Mouse (Mus musculus) cerebellum, postnatal 4 days (tissue): ENCODE measurements at regions not wholly inside any gene's neighbourhood (a gene's known extent, or its start where the extent isn't known, plus 50 kb on each side); places are given as distances from the start of the nearest gene placed in this dataset.

Experiments used
- DNase-seq, 2 experiments: peaks; one replicate each; pipeline ENCODE4 v3.0.0; 2022; ENCODE audit warnings: low spot score in 2 of 2, mixed read lengths in 1 of 2

DNA sequence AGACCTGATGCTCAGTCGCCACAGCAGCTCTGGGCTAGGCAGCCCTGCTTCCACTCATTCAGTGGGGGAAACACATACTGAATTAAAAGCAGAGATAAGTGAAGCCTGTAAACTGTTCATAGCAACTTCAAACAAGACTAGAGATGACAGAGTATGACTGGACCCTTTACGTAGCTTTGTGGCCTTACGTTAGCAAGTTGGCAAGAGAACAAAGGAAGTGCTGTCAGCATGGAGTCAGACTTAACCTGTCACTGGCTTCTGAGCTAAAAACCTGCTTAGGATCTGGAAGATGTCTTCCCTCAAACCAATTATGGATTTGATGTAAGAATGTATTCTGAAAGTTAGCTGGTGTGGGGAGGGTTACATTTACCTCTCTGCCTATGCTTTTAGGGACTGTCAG is 421.3 kb downstream of the Ttll7 start:
- DNase-seq = no peak

GRCm38 (mm10) chr3:147278602-147279001 is 426.4 kb downstream of the Ttll7 start:
- DNase-seq = no peak

GRCm38 (mm10) chr3:147283724-147284123 is 431.6 kb downstream of the Ttll7 start:
- no peak for DNase-seq

GRCm38 (mm10) chr3:147284357-147284756 is 432.2 kb downstream of the Ttll7 start:
- DNase-seq = no peak

DNA sequence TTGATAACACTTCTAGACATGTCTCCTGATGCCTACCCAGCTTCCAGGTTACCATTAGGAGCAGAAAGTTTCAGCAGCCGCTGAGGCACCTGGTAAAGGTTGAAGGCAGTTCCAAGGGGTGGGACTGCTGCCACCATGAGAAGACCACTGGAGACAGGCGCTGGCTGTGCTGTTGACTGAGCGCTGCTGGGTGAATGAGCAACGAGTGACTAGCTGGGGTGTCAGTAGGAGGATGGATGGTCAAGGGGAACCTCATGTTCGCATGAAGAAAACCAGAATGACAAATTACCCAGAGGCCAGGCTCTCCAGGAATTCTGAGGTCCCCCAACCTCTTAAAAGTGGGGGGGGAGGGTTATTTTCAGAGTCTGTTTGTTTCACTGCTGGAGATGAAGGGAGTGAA is 433.3 kb downstream of the Ttll7 start:
- DNase-seq = no peak

GRCm38 (mm10) chr3:147287503-147287902 is 435.3 kb downstream of the Ttll7 start:
- DNase-seq = no peak

- no peak for DNase-seq
Observed at GRCm38 (mm10) chr3:147291696-147292327, 439.6 kb downstream of the Ttll7 start.

DNA sequence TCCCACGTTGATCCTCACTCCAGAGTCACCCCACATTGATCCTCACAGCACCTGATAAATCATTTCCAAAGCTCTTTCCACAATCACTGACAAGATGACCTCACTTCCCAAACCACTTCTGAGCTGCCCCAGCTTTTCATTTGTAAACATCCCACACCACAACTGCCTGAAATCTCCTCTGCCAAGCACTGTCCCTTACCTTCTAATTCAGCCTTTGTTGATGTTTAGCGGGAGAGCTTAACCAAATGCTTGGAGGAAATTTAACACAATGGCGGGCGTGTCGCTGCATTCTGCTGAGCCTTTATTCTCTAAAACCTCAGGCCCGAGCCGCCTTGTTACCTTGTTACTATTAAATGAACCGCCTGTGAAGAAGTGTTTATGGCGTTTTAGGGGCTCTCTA is 445.9 kb downstream of the Ttll7 start:
- no peak for DNase-seq

GRCm38 (mm10) chr3:147325522-147325921 is 473.4 kb downstream of the Ttll7 start:
- no peak for DNase-seq

DNA sequence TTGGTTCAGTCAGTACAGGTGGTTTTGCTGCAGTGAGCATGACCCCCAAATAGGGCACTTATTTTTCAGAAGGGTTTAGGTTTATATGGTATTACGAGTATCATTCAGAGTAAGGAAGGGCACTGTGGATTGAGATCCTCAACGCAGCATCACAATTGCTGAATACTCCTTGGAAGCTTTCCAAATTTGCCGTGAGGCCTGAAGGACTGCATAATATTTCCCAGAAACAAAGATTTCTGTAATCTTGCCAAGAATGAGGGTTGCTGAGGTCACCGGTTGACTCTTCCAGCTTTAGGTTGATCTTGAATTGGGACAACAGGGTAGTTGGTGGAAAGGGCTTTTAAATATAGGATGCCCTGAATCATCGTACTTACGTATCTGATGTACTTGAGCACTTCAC is 482.1 kb downstream of the Ttll7 start:
- no peak for DNase-seq

DNA sequence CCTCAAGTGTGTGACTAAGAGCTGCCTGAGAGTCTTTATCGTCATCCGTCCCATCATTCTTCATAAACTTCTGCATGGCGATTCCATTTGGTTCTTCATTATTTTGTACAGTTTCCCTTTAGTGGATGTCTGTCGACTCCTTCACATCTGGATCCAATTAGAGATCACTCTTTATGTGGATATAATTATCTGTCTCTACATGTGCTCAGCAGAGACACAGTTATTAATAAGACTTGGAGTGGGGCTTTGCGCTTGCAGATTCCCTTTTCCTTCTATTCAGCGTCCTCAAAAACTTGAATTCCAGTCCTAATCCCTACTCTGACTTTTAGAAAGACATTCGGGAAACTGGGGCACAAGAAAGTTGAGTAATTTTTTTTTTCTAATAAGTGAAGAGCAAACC is 483.1 kb downstream of the Ttll7 start:
- DNase-seq = no peak

DNA sequence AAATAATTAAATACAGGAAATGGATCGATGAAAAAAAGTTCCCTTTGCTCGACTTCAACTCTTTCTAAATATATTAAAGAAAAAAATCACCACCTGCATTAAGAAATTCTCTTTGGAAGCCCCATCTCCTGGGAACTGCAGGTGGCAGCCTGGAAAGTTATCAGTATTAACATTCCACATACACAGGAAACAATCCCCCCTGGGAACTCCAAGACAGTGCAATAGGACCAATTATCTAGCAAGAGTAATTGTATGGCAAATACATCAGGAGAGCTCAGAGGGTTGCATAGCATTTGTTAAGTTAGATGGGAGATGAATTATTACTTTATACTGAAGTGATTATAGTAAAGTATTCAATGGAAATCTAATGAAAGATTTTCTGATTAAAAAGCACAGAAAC is 487.3 kb downstream of the Ttll7 start:
- no peak for DNase-seq

- DNase-seq = no peak
Observed at GRCm38 (mm10) chr3:147347278-147348039, 495.3 kb downstream of the Ttll7 start.

DNA sequence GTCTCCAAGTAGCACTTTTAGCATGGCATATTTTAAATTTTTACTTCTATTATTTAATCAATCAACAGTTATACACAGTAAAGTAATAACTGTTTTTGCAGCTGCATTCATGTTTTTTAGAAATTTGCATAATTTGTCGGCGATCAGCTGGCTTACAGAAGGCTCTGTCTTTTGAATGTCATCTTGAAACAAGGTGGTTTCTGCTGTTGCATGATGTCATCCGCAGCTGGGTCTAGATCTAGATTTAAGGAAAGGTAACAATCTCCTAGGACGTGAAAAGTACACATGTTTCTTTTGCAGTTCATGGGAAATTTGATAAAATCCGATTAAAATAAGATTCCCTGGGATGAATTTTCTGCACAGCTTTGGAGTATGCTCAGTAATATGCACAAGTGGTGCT is 534.9 kb downstream of the Ttll7 start:
- DNase-seq = no peak

DNA sequence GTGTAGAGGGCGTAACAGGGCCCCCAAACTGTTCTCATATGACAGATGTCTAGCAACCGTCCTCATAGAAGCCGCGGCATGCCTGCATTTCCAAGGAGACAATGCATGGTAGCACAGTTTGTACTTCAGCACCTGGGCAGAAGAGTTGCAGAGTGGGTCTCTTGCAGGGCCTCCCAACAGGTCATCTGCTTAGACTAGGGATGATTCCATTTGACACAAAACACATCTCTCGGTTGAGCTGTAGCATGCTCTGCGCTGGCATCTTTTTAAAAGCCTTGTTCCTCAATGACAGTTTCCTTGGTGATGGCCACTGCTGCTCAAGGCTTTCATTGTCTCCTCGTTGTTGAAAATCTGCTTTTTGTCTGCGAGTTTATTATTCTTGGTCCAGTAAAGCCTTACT is 546.1 kb downstream of the Ttll7 start:
- DNase-seq = no peak

GRCm38 (mm10) chr3:147412274-147412673 is 560.1 kb downstream of the Ttll7 start:
- DNase-seq = no peak

DNA sequence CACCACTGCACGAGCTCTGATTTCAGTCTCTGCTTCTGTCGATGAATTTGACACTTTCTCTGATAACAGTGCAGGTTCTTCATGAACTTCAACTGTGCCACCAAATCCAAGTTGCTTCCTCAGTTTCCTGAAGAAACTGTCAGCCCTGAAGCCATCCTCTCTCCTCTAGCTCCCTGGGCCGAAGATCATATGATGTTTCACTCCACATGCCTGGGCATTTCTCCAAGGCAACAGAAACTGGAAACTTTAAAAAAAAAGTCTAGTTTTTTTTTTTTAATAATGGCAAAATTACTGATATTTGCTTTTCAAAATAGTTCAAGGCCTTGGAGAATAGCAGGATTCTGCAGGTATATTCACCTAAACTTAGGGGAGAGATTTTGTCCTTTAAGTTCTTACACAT is 564.8 kb downstream of the Ttll7 start:
- DNase-seq = no peak

GRCm38 (mm10) chr3:147419129-147419528 is 567.0 kb downstream of the Ttll7 start:
- no peak for DNase-seq

- DNase-seq = no peak
Observed at GRCm38 (mm10) chr3:147422196-147422595, 570.0 kb downstream of the Ttll7 start.

- DNase-seq = peak in 1 of 2 experiments; percentile 12
Observed at GRCm38 (mm10) chr3:147423895-147424575, 571.9 kb downstream of the Ttll7 start.

DNA sequence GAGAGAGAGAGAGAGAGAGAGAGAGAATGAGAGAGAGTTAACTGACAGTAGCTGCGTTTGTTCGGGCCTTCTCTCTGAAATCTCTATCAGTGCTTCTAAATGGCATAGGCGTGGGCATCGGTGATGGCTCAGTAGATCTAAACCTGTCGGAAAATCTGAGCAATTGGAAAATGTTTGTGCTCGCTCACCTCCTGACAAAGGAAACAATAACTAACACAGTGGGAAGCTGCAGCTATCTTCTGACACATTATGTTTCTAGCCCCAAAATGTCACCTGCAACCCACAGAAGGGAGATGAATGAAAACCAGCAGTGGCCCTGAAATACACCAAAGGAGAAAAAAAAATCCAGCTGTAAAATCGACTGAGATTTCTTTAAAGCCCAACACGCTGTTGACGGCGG is 576.7 kb downstream of the Ttll7 start:
- DNase-seq = no peak

DNA sequence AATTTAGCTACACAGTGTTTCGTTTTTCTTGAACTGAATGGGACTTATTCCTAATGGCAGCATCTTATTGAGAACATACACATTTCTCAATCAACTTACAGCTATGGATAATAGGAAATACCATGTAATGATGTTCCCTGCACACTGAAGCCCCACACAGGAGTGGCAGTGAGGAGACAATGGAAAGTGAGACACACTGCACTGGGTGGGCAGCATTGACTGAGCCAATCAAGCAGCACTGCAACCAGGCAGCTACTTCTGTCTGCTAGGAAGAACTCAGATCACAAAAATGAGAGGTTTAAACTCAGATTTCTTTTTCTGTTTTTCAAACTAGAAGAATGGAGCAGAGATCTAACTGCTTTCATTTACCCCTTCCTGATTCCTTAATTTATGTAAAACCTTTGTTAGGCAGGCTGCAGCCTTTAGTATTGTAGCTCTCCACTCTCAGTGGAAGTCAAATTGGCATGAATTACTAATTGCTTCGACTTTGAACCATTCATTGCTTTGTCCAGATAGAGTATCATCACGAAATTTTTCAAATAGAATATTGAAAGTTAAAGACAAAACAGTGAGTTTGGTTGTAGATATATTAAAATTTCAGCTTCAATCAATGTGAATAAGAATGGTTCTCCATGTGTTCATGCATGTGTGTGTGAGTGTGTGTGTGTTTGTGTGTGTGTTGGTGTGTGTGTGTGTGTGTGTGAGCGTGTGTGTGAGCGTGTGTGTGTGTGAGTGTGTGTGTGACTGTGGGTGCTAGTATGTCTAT is 590.9 kb downstream of the Ttll7 start:
- DNase-seq = no peak

GRCm38 (mm10) chr3:147443691-147443960 is 591.5 kb downstream of the Ttll7 start:
- no peak for DNase-seq
